Mouse (Mus musculus) small intestine, adult 2 months (tissue): Measurements from ENCODE around the gene Mpzl3.

Experiments
- CTCF ChIP-seq: fragments of 200-500 bp; IDR thresholded peaks from 2 replicates; pipeline ENCODE4 v1.5.1; 2012; ENCODE audit warnings: low read depth, mild to moderate bottlenecking, control low read depth, inconsistent platforms, low read length, moderate library complexity, mixed read lengths; ENCODE audit not compliant: insufficient replicate concordance, insufficient read length; ENCODE audit errors: extremely low read depth
- POLR2A ChIP-seq: fragments of 200-500 bp; IDR thresholded peaks from 2 replicates; pipeline ENCODE4 v1.6.1; 2012; ENCODE audit warnings: low read depth, mild to moderate bottlenecking, control low read depth, inconsistent platforms, low read length, moderate library complexity

DNA sequence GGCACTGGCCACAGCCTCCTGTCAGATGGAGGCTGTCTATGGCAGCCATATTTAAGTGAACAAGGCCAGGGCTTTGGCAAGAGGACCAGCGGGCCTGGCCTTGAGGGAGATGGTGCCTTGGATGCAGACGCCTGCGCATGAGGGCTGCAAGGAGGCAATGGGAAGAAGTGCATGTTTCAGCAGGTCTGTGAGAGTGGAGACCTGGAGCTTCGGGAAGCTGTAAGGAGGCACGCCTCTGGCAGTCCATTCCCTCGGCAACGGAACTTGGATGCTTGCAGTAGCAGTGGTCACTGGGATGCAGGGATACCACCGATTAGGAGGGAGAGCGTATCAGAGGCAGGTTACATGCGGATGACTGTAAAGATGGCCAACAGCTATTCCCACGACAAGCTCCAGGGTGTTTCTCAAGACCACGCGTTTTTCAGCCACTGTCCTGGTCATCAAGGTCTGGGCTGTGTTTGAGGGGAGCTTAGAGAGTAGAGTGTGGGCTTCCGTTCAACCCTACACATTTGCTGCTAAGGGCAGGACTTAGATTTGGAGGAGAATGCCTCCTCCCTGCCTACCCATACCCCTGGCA, 65.1 kb downstream of the Mpzl3 start:
- no peak for TF ChIP-seq CTCF
- no peak for TF ChIP-seq POLR2A
